Mouse (Mus musculus): ENCODE measurements around the gene Tbrg4.

DNA sequence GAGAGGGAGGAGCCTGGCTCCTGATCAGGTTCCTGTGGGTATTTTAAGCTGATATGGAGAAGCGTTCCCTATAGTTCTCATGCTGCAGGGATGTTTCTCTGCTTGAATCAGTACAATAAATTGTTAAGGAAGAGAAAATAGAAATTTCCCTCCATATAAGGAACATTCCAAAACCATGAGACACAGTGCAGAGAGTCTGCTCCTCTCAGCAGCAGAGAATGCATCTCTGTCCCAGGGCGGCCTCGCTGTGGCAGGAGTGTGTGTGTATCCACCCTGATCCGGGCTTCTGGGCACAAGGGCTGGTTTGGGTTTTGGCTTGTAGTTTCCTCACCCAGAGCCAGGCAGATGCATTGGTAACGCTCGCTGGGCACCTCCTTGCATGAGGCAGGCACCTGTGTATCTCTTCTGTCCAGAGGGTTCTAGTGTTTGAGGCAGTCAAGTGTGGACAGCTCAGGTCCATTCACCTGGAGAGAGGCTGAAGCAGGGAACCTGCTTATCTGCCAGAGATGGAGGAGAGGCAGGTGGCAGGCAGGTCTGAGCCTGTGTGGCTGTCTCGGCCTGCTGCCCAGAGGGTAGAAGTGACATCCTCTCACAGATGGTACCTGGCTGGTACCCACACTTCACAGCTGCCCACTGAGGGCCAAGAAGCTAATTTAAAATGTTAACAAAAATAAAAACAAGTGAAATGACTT lies 38.5 kb downstream of the Tbrg4 start:
- no peak for TF ChIP-seq POLR2A (IDR thresholded peaks at IDR 0.05; ENCODE audit: control insufficient read depth, extremely low read depth, insufficient read depth, low read length, poor library complexity)
- TF ChIP-seq CTCF (IDR thresholded peaks at IDR 0.05; ENCODE audit: borderline replicate concordance, control insufficient read depth, extremely low read depth, insufficient read depth, low read length, poor library complexity), result no peak

Data from thymus, adult 2 months (tissue).